Mouse (Mus musculus) hindbrain, embryonic 16.5 days (tissue): ENCODE data around the gene Usp11. TPM values are rescaled to one million over a fixed set of nuclear protein-coding genes. Genes with fewer than 3 reads are reported as not detected.

ENCODE experiments used
- ATAC-seq: fragments of 200-750 bp; cut with Nextera tagmentation; 2 replicates; pipeline ENCODE4 v1.8.0; 2017; ENCODE audit warnings: moderate TSS enrichment, moderate library complexity
- H3K27ac ChIP-seq: fragments of 300-500 bp; sonication (generic); 2 replicates; pipeline ENCODE4 v1.5.1; 2014; ENCODE audit warnings: low read depth, mild to moderate bottlenecking, control low read depth, low read length, moderate library complexity
- H3K27me3 ChIP-seq: fragments of 300-500 bp; sonication (generic); replicated peaks from 2 replicates; pipeline ENCODE4 v1.6.1; 2014; ENCODE audit warnings: low read length; ENCODE audit not compliant: control insufficient read depth, insufficient read depth
- H3K36me3 ChIP-seq: fragments of 300-500 bp; sonication (generic); 2 replicates; pipeline ENCODE4 v1.6.1; 2014; ENCODE audit warnings: mild to moderate bottlenecking, low read length, moderate library complexity, mixed read lengths; ENCODE audit not compliant: control insufficient read depth, insufficient read depth
- H3K4me1 ChIP-seq: fragments of 300-500 bp; sonication (generic); 2 replicates; pipeline ENCODE4 v1.6.1; 2014; ENCODE audit warnings: low read depth, low read length; ENCODE audit not compliant: control insufficient read depth, insufficient read depth
- H3K4me2 ChIP-seq: fragments of 300-500 bp; sonication (generic); 2 replicates; pipeline ENCODE4 v1.6.1; 2014; ENCODE audit warnings: mild to moderate bottlenecking, low read length, control low read depth, moderate library complexity
- H3K4me3 ChIP-seq: fragments of 300-500 bp; sonication (generic); 2 replicates; pipeline ENCODE4 v1.5.1; 2014; ENCODE audit warnings: mild to moderate bottlenecking, low read length, control low read depth, moderate library complexity
- H3K9ac ChIP-seq: fragments of 300-500 bp; sonication (generic); 2 replicates; pipeline ENCODE4 v1.6.1; 2014; ENCODE audit warnings: low read depth, mild to moderate bottlenecking, control low read depth, low read length, moderate library complexity
- H3K9me3 ChIP-seq: fragments of 300-500 bp; sonication (generic); 2 replicates; pipeline ENCODE4 v1.6.1; 2014; ENCODE audit warnings: mild to moderate bottlenecking, low read length, moderate library complexity; ENCODE audit not compliant: control insufficient read depth
- WGBS: fragments of 180-500 bp; shearing (Covaris S2); extraction: QIAGEN DNeasy Blood & Tissue Kit; methylation state at CpG from one replicate; pipeline ENCODE4 v1.1.7; 2014; 5-methylcytosine and 5-hydroxymethylcytosine counted together
- polyA plus RNA-seq: library from polyadenylated mRNA; unstranded; fragments of >200 nt; fragmentation: Nextera tagmentation; extraction: Ambion mirVana; gene quantifications from 2 replicates; pipeline ENCODE4 v1.2.1, GENCODE M21; 2015

Gene Usp11
- polyA plus RNA-seq, 1 experiment from 2014 or later = 97.8 TPM

- no peaks in the 10 kb centered on the region for H3K36me3 ChIP-seq
- no peak overlapping the region for H3K4me3 ChIP-seq
- 92% methylated on average over 4 of the region's 4 CpGs for WGBS
- H3K27me3 ChIP-seq = no peaks in the 10 kb centered on the region
- no peak overlapping the region for H3K4me2 ChIP-seq
- no peak for ATAC-seq
- H3K9me3 ChIP-seq = no peaks in the 10 kb centered on the region
- H3K27ac ChIP-seq = no peak overlapping the region
- no peak overlapping the region for H3K9ac ChIP-seq
- H3K4me1 ChIP-seq = no peaks in the 10 kb centered on the region
These were observed 32.8 kb downstream of the Usp11 start for GRCm38 (mm10) chrX:20736479-20736878.

DNA sequence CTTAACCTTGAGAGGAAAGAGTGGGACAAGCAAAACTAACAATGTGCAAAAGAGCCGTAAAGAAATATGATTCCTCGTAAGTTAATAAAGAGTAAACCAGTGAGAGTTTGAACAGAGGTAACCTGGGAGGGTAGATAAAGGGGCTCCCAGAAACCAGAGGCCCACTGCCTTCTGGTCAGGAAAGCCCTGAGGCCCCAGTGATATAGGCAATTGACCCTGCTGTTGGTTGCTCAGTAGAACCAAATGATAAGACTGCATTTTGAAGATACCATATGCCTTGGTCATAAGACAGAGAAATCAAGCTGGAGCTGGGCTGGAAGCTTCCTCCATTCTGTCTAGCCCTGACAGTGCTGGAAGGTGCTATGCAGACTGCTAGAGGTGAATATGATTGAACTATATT, 45.1 kb downstream of the Usp11 start:
- no peak overlapping the region for H3K27ac ChIP-seq
- no peaks in the 10 kb centered on the region for H3K36me3 ChIP-seq
- H3K4me2 ChIP-seq = no peak overlapping the region
- WGBS = 97% methylated on average over 2 of the region's 2 CpGs
- no peak overlapping the region for H3K9ac ChIP-seq
- H3K4me3 ChIP-seq = no peak overlapping the region
- no peaks in the 10 kb centered on the region for H3K27me3 ChIP-seq
- no peaks in the 10 kb centered on the region for H3K9me3 ChIP-seq
- H3K4me1 ChIP-seq = no peaks in the 10 kb centered on the region
- ATAC-seq = no peak

- Histone ChIP-seq H3K9me3 (no peaks in the 10 kb centered on the region), H3K4me2 (no peak overlapping the region), H3K4me1 (no peaks in the 10 kb centered on the region), H3K4me3 (no peak overlapping the region), H3K27ac (no peak overlapping the region), H3K9ac (no peak overlapping the region), H3K27me3 (no peaks in the 10 kb centered on the region), H3K36me3 (no peaks in the 10 kb centered on the region)
- ATAC-seq = no peak
- 80% methylated on average over 4 of the region's 4 CpGs for WGBS
These were observed 57.5 kb downstream of the Usp11 start for GRCm38 (mm10) chrX:20761201-20761600.

Other genes starting within 250 kb of the Usp11 start
- 0.54 and 0.93 TPM in 2 replicates for gene Rgn, start 154.1 kb upstream of the Usp11 start, polyA plus RNA-seq
- 48.1 and 52.9 TPM in 2 replicates for gene Rbm10, start 86.4 kb upstream of the Usp11 start, polyA plus RNA-seq
- 214 and 250 TPM in 2 replicates for gene Ndufb11, start 86.3 kb upstream of the Usp11 start, polyA plus RNA-seq
- 350 and 371 TPM in 2 replicates for gene Uba1, start 45.6 kb upstream of the Usp11 start, polyA plus RNA-seq
- 153 and 167 TPM in 2 replicates for gene Cdk16, start 16.0 kb upstream of the Usp11 start, polyA plus RNA-seq
- gene Araf, start 93.9 kb downstream of the Usp11 start, polyA plus RNA-seq = 388 and 428 TPM in 2 replicates
- gene Timp1, start 166.3 kb downstream of the Usp11 start, polyA plus RNA-seq = 3.1 and 6.0 TPM in 2 replicates
- 76.9 and 100 TPM in 2 replicates for gene Syn1, start 217.1 kb downstream of the Usp11 start, polyA plus RNA-seq
- 4.0 and 5.6 TPM in 2 replicates for gene Cfp, start 227.6 kb downstream of the Usp11 start, polyA plus RNA-seq
- 15.9 and 18.2 TPM in 2 replicates for gene Elk1, start 246.7 kb downstream of the Usp11 start, polyA plus RNA-seq